Mouse (Mus musculus) embryonic facial prominence, embryonic 10.5 days (tissue): ENCODE results near the gene Kif19a. TPM values are rescaled to one million over a fixed set of nuclear protein-coding genes. Genes with fewer than 3 reads are reported as not detected.

Experiments
- DNase-seq: peaks from one replicate; pipeline ENCODE4 v3.0.0-alpha.2; 2017; ENCODE audit warnings: low spot score
- H3K27ac ChIP-seq: fragments of 300-500 bp; sonication (generic); replicated peaks from 2 replicates; pipeline ENCODE4 v1.5.1; 2016; ENCODE audit warnings: mild to moderate bottlenecking
- H3K27me3 ChIP-seq: fragments of 300-500 bp; sonication (generic); replicated peaks from 2 replicates; pipeline ENCODE4 v1.6.1; 2016; ENCODE audit warnings: low read depth, mild to moderate bottlenecking; ENCODE audit not compliant: poor library complexity, severe bottlenecking
- H3K36me3 ChIP-seq: fragments of 300-500 bp; sonication (generic); replicated peaks from 2 replicates; pipeline ENCODE4 v1.6.1; 2016; ENCODE audit warnings: mild to moderate bottlenecking, moderate library complexity
- H3K4me1 ChIP-seq: fragments of 300-500 bp; sonication (generic); 2 replicates; pipeline ENCODE4 v1.6.1; 2016
- H3K4me3 ChIP-seq: fragments of 300-500 bp; sonication (generic); 2 replicates; pipeline ENCODE4 v1.5.1; 2016; ENCODE audit warnings: mild to moderate bottlenecking, moderate library complexity
- H3K9me3 ChIP-seq: fragments of 300-500 bp; sonication (generic); 2 replicates; pipeline ENCODE4 v1.6.1; 2016; ENCODE audit warnings: mild to moderate bottlenecking
- WGBS: fragments of 180-500 bp; shearing (Covaris S2); methylation state at CpG from one replicate; pipeline ENCODE4 v1.1.7; 2016; 5-methylcytosine and 5-hydroxymethylcytosine counted together
- polyA plus RNA-seq: library from polyadenylated mRNA; unstranded; fragments of >200 nt; fragmentation: Nextera tagmentation; extraction: Ambion mirVana; gene quantifications from 2 replicates; pipeline ENCODE4 v1.2.1, GENCODE M21; 2016

Kif19a gene
- polyA plus RNA-seq, 1 experiment from 2014 or later, result 1.3 TPM

- no peaks in the 10 kb centered on the region for H3K36me3 ChIP-seq
- no peak overlapping the region for H3K27ac ChIP-seq
- no peak for DNase-seq
- no peak overlapping the region for H3K4me3 ChIP-seq
- H3K27me3 ChIP-seq, result peaks cover 29% of the 10 kb centered on the region
- H3K4me1 ChIP-seq, result peaks cover 48% of the 10 kb centered on the region
- WGBS, result 90% methylated on average over 3 of the region's 3 CpGs
- H3K9me3 ChIP-seq, result no peaks in the 10 kb centered on the region
These were observed 32.8 kb downstream of the Kif19a start for GRCm38 (mm10) chr11:114797981-114798380.

GRCm38 (mm10) chr11:114798624-114799023 is 33.4 kb downstream of the Kif19a start, which contains the start of gene Gpr142:
Gene Gpr142 (plus strand): TSS chr11:114798924.
- Histone ChIP-seq H3K27ac (no peak within 1 kb of the TSS), H3K4me1 (peaks cover 48% of the 10 kb centered on the region), H3K4me3 (no peak within 1 kb of the TSS), H3K27me3 (peaks cover 26% of the 10 kb centered on the region), H3K36me3 (no peaks in the 10 kb centered on the region), H3K9me3 (no peaks in the 10 kb centered on the region)
- 93% methylated on average over 3 of the region's 3 CpGs for WGBS
- DNase-seq, result no peak

- H3K27ac ChIP-seq, result no peak overlapping the region
- 95% methylated on average over 1 of the region's 1 CpGs for WGBS
- H3K4me3 ChIP-seq, result no peak overlapping the region
- H3K9me3 ChIP-seq, result no peaks in the 10 kb centered on the region
- no peak for DNase-seq
- H3K4me1 ChIP-seq, result peaks cover 34% of the 10 kb centered on the region
- H3K27me3 ChIP-seq, result peaks cover 11% of the 10 kb centered on the region; the same call in 1 of the 2 replicates
- no peaks in the 10 kb centered on the region for H3K36me3 ChIP-seq
These were observed 36.7 kb downstream of the Kif19a start for GRCm38 (mm10) chr11:114801906-114802305.

GRCm38 (mm10) chr11:114802540-114803267 is 37.5 kb downstream of the Kif19a start:
- 64% methylated on average over 15 of the region's 15 CpGs for WGBS
- H3K9me3 ChIP-seq, result no peaks in the 10 kb centered on the region
- DNase-seq, result no peak
- H3K4me1 ChIP-seq, result peaks cover 41% of the 10 kb centered on the region
- no peak overlapping the region for H3K4me3 ChIP-seq
- H3K36me3 ChIP-seq, result no peaks in the 10 kb centered on the region
- H3K27ac ChIP-seq, result peak overlapping the region; percentile 63
- H3K27me3 ChIP-seq, result peaks cover 11% of the 10 kb centered on the region; the same call in 1 of the 2 replicates

- Histone ChIP-seq H3K36me3 (no peaks in the 10 kb centered on the region), H3K27me3 (peaks cover 11% of the 10 kb centered on the region; the same call in 1 of the 2 replicates), H3K9me3 (no peaks in the 10 kb centered on the region), H3K4me3 (no peak overlapping the region), H3K4me1 (peaks cover 52% of the 10 kb centered on the region), H3K27ac (peak overlapping the region; percentile 54; the same call in 1 of the 2 replicates)
- DNase-seq, result no peak
- WGBS, result 33% methylated on average over 8 of the region's 8 CpGs
These were observed 38.8 kb downstream of the Kif19a start for GRCm38 (mm10) chr11:114803990-114804389.

GRCm38 (mm10) chr11:114807025-114807424 is 41.8 kb downstream of the Kif19a start:
- peaks cover 70% of the 10 kb centered on the region for H3K4me1 ChIP-seq

GRCm38 (mm10) chr11:114807686-114808427 is 42.7 kb downstream of the Kif19a start:
- Histone ChIP-seq H3K4me3 (no peak overlapping the region), H3K4me1 (peaks cover 69% of the 10 kb centered on the region), H3K27ac (peak overlapping the region; percentile 41; the same call in 1 of the 2 replicates), H3K36me3 (no peaks in the 10 kb centered on the region), H3K9me3 (no peaks in the 10 kb centered on the region), H3K27me3 (peaks cover 5% of the 10 kb centered on the region; the same call in 1 of the 2 replicates)
- 23% methylated on average over 14 of the region's 14 CpGs for WGBS
- no peak for DNase-seq

More at GRCm38 (mm10) chr11:114807025-114807424, 41.8 kb downstream of the Kif19a start:
- no peak for DNase-seq
- Histone ChIP-seq H3K36me3 (no peaks in the 10 kb centered on the region), H3K27me3 (peaks cover 11% of the 10 kb centered on the region; the same call in 1 of the 2 replicates), H3K4me3 (no peak overlapping the region), H3K27ac (peak overlapping the region; percentile 41), H3K9me3 (no peaks in the 10 kb centered on the region)
- 56% methylated on average over 2 of the region's 2 CpGs for WGBS

- Histone ChIP-seq H3K4me1 (peaks cover 57% of the 10 kb centered on the region), H3K4me3 (no peak overlapping the region), H3K27me3 (no peaks in the 10 kb centered on the region; the same call in 1 of the 2 replicates), H3K36me3 (no peaks in the 10 kb centered on the region), H3K9me3 (no peaks in the 10 kb centered on the region), H3K27ac (peak overlapping the region; percentile 73; the same call in 1 of the 2 replicates)
- WGBS, result 91% methylated on average over 1 of the region's 1 CpGs
- DNase-seq, result no peak
These were observed 44.2 kb downstream of the Kif19a start for GRCm38 (mm10) chr11:114809371-114809770.

- H3K9me3 ChIP-seq, result no peaks in the 10 kb centered on the region
- H3K36me3 ChIP-seq, result no peaks in the 10 kb centered on the region
- 8% methylated on average over 4 of the region's 4 CpGs for WGBS
- no peaks in the 10 kb centered on the region for H3K27me3 ChIP-seq
- peak; percentile 56 for DNase-seq
- H3K4me3 ChIP-seq, result 0 out of 2 replicates have a peak overlapping the region, but pooled peaks have one; percentile 23
- peak overlapping the region; percentile 73 for H3K27ac ChIP-seq
- peaks cover 57% of the 10 kb centered on the region for H3K4me1 ChIP-seq
These were observed 45.2 kb downstream of the Kif19a start for GRCm38 (mm10) chr11:114810344-114810743.

GRCm38 (mm10) chr11:114812731-114813240 is 47.6 kb downstream of the Kif19a start:
- no peak overlapping the region for H3K4me3 ChIP-seq
- H3K27ac ChIP-seq, result peak overlapping the region; percentile 76
- H3K36me3 ChIP-seq, result no peaks in the 10 kb centered on the region
- H3K27me3 ChIP-seq, result no peaks in the 10 kb centered on the region
- DNase-seq, result peak; percentile 94
- H3K9me3 ChIP-seq, result no peaks in the 10 kb centered on the region
- WGBS, result 16% methylated on average over 6 of the region's 6 CpGs
- peaks cover 52% of the 10 kb centered on the region for H3K4me1 ChIP-seq

- Histone ChIP-seq H3K36me3 (no peaks in the 10 kb centered on the region), H3K4me3 (no peak overlapping the region), H3K4me1 (peaks cover 45% of the 10 kb centered on the region), H3K27me3 (no peaks in the 10 kb centered on the region), H3K27ac (peak overlapping the region; percentile 8), H3K9me3 (peaks cover 3% of the 10 kb centered on the region; the same call in 1 of the 2 replicates)
- WGBS, result 81% methylated on average over 11 of the region's 11 CpGs
- no peak for DNase-seq
These were observed 49.8 kb downstream of the Kif19a start for GRCm38 (mm10) chr11:114814873-114815592.

GRCm38 (mm10) chr11:114816934-114817333 is 51.7 kb downstream of the Kif19a start:
- Histone ChIP-seq H3K9me3 (peaks cover 3% of the 10 kb centered on the region; the same call in 1 of the 2 replicates), H3K4me3 (no peak overlapping the region), H3K27me3 (no peaks in the 10 kb centered on the region), H3K36me3 (no peaks in the 10 kb centered on the region), H3K27ac (peak overlapping the region; percentile 44; the same call in 1 of the 2 replicates), H3K4me1 (peaks cover 51% of the 10 kb centered on the region)
- 89% methylated on average over 4 of the region's 4 CpGs for WGBS
- DNase-seq, result no peak
